Mouse (Mus musculus) cerebellum, adult 2 months (tissue): Measurements from ENCODE around the gene Pbrm1.

Experiments used
- CTCF ChIP-seq: fragments of 200-500 bp; IDR thresholded peaks from 2 replicates; pipeline ENCODE4 v1.5.1; 2011; ENCODE audit warnings: low read depth, mild to moderate bottlenecking, control low read depth, low read length, moderate library complexity, borderline replicate concordance; ENCODE audit not compliant: insufficient read depth
- POLR2A ChIP-seq: fragments of 200-500 bp; IDR thresholded peaks from 2 replicates; pipeline ENCODE4 v1.6.1; 2011; ENCODE audit warnings: low read length, control low read depth, borderline replicate concordance; ENCODE audit not compliant: insufficient read depth

DNA sequence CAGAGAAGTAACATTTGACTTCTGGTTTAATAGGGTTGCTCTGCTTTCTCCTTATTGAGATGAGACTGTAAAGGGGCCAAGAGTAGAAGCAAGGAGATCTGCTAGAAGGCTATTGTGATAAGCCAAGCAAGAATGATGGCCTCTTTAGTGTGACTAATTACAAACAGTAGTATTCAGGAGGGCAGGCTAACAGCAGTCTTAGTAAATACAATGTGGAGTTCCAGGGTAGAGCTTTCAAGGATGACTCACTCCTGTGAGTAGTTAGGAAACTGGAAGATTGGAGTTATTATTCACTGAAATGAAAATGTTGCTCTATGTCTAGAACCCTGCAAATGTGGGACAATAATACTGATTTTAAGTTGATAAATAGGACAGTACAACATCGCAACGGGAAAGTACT lies 69.6 kb downstream of the Pbrm1 start:
- TF ChIP-seq CTCF = no peak
- no peak for TF ChIP-seq POLR2A
